In the genomic region with DNA sequence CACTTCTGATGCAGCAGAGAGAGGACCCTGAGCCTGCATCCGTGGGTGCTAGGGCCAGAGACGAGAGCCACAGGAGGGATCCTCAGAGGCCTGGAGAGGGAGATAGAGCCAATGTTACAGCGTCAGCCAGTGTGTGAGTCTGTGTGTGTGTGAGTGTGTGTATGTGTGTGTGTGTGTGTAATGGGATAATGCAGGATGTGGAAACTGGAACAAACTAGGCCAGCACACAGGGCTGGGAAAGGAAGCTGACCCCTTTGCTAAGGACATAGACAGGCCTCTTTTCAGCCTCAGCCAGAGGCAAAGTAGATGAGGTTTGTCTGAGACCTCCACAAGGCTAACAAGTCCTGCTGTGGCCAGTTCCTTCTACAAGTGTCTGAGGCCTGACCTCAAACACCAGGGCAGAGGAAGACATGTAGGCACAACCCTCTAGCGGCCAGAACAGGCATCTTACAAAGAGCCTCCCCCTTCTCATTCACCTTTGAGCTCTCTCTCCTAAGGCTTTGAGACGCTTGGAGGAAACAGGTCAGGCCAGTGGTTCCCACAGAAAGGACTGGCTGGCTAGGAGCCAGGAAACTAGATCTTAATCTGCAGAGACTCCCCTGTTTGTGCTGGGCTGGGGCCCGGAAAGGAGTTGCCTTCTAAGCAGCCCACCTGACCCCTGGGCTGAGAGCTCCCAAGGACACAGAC, we compare ENCODE assay signal across 8 mouse cellular contexts. TPM values are rescaled to one million over a fixed set of nuclear protein-coding genes. Genes with fewer than 3 reads are reported as not detected.
DNase-seq lines count a peak whose midpoint lies in the region.

No protein-coding gene starts in this region.

- peak; percentile 54 for DNase-seq in adrenal gland, postnatal 14 days
- DNase-seq in adrenal gland, adult 8-10 months = no peak
- DNase-seq in R1 (ENCODE audit: low read depth, low spot score) = peak; percentile 44
- peak; percentile 74 to 87 for DNase-seq in heart, adult 18-20 months
- peak; percentile 95 for DNase-seq in kidney, adult 9 months
- DNase-seq in lung, postnatal 25 days (ENCODE audit: low spot score) = peak; percentile 62
- peak; percentile 83 for DNase-seq in urinary bladder, postnatal 14 days (ENCODE audit: low spot score)
- no peak for DNase-seq in c-Kit-positive CD71-positive TER-119-positive erythroid progenitor cells, embryonic 14.5 days (ENCODE audit: low spot score)

RNA-seq across cellular contexts. Expression of a gene that starts 35.1 kb away (rescaled TPM):
- 7.5 and 14.3 TPM in 2 replicates for total RNA-seq in adrenal gland, postnatal 14 days (2021)
- total RNA-seq in adrenal gland, adult 8-10 months (2022) = 10 to 100 TPM; 12.7 to 15.3 (median 14.2) TPM
- total RNA-seq in heart, adult 18-20 months (2021) = 1 to 10 TPM; 1.9 to 2.9 TPM

Comparison
In these comparisons a context has a peak if more than half of its experiments do, and no peak if none do; other contexts are left out.
1. DNase-seq: peak in adrenal gland, postnatal 14 days (single experiment), R1 (single experiment), heart, adult 18-20 months (2 of 2), kidney, adult 9 months (single experiment), lung, postnatal 25 days (single experiment) and urinary bladder, postnatal 14 days (single experiment); none in adrenal gland, adult 8-10 months (single experiment) and c-Kit-positive CD71-positive TER-119-positive erythroid progenitor cells, embryonic 14.5 days (single experiment).